Comparison of ENCODE assay signal across 26 mouse cellular contexts in the genomic region with DNA sequence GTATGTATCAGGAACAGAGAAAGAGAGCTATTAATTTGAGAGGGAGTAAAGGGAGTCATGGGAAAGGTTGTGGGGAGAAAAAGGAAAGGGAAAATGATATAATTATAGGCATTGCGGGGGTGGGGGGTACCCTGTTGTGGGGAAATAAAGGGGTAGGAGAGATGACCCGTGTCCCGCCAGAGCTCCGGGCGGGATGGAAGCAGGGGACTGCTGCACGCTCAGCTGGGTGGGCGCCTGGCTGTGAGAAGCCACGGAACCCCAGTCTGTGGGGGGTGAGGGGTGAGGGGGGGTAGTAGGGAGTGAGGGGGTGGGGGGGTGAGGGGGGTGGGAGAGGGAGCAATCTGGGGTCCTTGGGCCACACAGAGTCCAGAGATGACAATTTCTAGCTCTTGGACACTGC. TPM values are rescaled to one million over a fixed set of nuclear protein-coding genes. Genes with fewer than 3 reads are reported as not detected.
DNase-seq lines count a peak whose midpoint lies in the region; ATAC-seq and TF ChIP-seq lines count a peak whose summit lies in the region.
"Had no signal": no experiment of that assay in that cellular context is flagged by ENCODE, and none has a peak within 500 bp of the region (broad histone marks: within the 10 kb centered on the region; RNA-seq: fewer than 3 reads in every experiment).

No protein-coding gene starts in this region.

- no peak overlapping the region for H3K4me2 ChIP-seq in hindbrain, embryonic 15.5 days
- H3K4me2 ChIP-seq in hindbrain, embryonic 12.5 days (replicated peaks): no peak overlapping the region
- H3K4me2 ChIP-seq: embryonic facial prominence, embryonic 13.5 days; forebrain, embryonic 12.5 days; forebrain, embryonic 15.5 days; heart, embryonic 13.5 days; intestine, embryonic 15.5 days had no signal

- no peak for TF ChIP-seq EP300 in heart, adult 2 months (IDR thresholded peaks at IDR 0.05; ENCODE audit: insufficient read depth, low read depth, low read length)

- H3K9ac ChIP-seq in heart, adult 2 months (ENCODE audit: low read depth, low read length): no peak overlapping the region
- no peak overlapping the region for H3K9ac ChIP-seq in hindbrain, embryonic 15.5 days
- no peak overlapping the region for H3K9ac ChIP-seq in hindbrain, embryonic 12.5 days
- H3K9ac ChIP-seq: embryonic facial prominence, embryonic 13.5 days; forebrain, embryonic 12.5 days; forebrain, embryonic 15.5 days; heart, embryonic 13.5 days; intestine, embryonic 15.5 days had no signal

- no peak overlapping the region for H3K4me3 ChIP-seq in heart, adult 2 months
- H3K4me3 ChIP-seq in hindbrain, embryonic 15.5 days: no peak overlapping the region
- no peak overlapping the region for H3K4me3 ChIP-seq in hindbrain, embryonic 12.5 days
- no peak overlapping the region for H3K4me3 ChIP-seq in brown adipose tissue, adult 24 weeks (ENCODE audit: insufficient read depth, low read depth, low read length)
- H3K4me3 ChIP-seq: embryonic facial prominence, embryonic 10.5 days; embryonic facial prominence, embryonic 13.5 days; erythroblast, embryonic 14.5 days; forebrain, embryonic 12.5 days; forebrain, embryonic 15.5 days; heart, embryonic 13.5 days; intestine, embryonic 15.5 days had no signal

- no peak for TF ChIP-seq POLR2A in heart, adult 2 months (IDR thresholded peaks at IDR 0.05; ENCODE audit: insufficient read depth, low read depth, low read length)

- H3K36me3 ChIP-seq in heart, adult 2 months (ENCODE audit: control insufficient read depth, insufficient read depth, low read length): peaks cover 63% of the 10 kb centered on the region
- no peaks in the 10 kb centered on the region for H3K36me3 ChIP-seq in hindbrain, embryonic 15.5 days
- H3K36me3 ChIP-seq in hindbrain, embryonic 12.5 days: no peaks in the 10 kb centered on the region
- H3K36me3 ChIP-seq: embryonic facial prominence, embryonic 10.5 days; embryonic facial prominence, embryonic 13.5 days; forebrain, embryonic 12.5 days; forebrain, embryonic 15.5 days; intestine, embryonic 15.5 days had no signal

- intact Hi-C loops in heart, adult 2 months (cut with DNase I): loop anchor here (10.0 kb wide), 1 partner anchor 228 kb away; the partner anchor contains the start of gene Abhd5
- intact Hi-C loops in heart, postnatal 36 days (cut with DNase I): no loop called here

- WGBS in heart, adult 2 months: 50% methylated on average over 8 of the region's 8 CpGs
- 87% methylated on average over 5 of the region's 8 CpGs for whole genome bisulfite sequencing in hindbrain, embryonic 15.5 days
- WGBS in hindbrain, embryonic 12.5 days: 68% methylated on average over 7 of the region's 8 CpGs

- H3K79me2 ChIP-seq in heart, adult 2 months (replicated peaks; ENCODE audit: control insufficient read depth, insufficient read depth, low read length): peaks cover 16% of the 10 kb centered on the region

- H3K27me3 ChIP-seq in heart, adult 2 months (ENCODE audit: control insufficient read depth, insufficient read depth, low read length): no peaks in the 10 kb centered on the region
- H3K27me3 ChIP-seq in hindbrain, embryonic 15.5 days: no peaks in the 10 kb centered on the region
- no peaks in the 10 kb centered on the region for H3K27me3 ChIP-seq in hindbrain, embryonic 12.5 days
- H3K27me3 ChIP-seq: embryonic facial prominence, embryonic 13.5 days; forebrain, embryonic 12.5 days; forebrain, embryonic 15.5 days; heart, embryonic 13.5 days; intestine, embryonic 15.5 days had no signal

- no peak for TF ChIP-seq CTCF in heart, adult 2 months (IDR thresholded peaks at IDR 0.05)

- peak overlapping the region; percentile 98 for H3K27ac ChIP-seq in heart, adult 2 months
- no peak overlapping the region for H3K27ac ChIP-seq in hindbrain, embryonic 15.5 days (replicated peaks)
- no peak overlapping the region for H3K27ac ChIP-seq in hindbrain, embryonic 12.5 days
- peak overlapping the region; percentile 57 for H3K27ac ChIP-seq in brown adipose tissue, adult 24 weeks (replicated peaks; ENCODE audit: low read depth, low read length)
- H3K27ac ChIP-seq: embryonic facial prominence, embryonic 10.5 days; embryonic facial prominence, embryonic 13.5 days; forebrain, embryonic 12.5 days; forebrain, embryonic 15.5 days; heart, embryonic 13.5 days; intestine, embryonic 15.5 days had no signal

- DNase-seq in heart, adult 2 months: no peak
- no peak for DNase-seq in heart, postnatal 36 days
- DNase-seq in layer of hippocampus, adult 18-20 months (ENCODE audit: low spot score in 2 of 2): no peak
- DNase-seq: adrenal gland, adult 2 months; adrenal gland, postnatal 14 days; cerebellum, adult 11-12 months; cerebellum, adult 8-10 months; cerebellum, postnatal 10 days; cerebellum, postnatal 36 days; embryo, embryonic 11 days; gastrocnemius, postnatal 14 days; heart, adult 18-20 months; heart, postnatal 14 days; kidney, adult 11 months had no signal

- ATAC-seq in hindbrain, embryonic 15.5 days (ENCODE audit: low FRiP score, low read depth): peak; percentile 51; the same call in 1 of the 2 replicates
- no peak for ATAC-seq in hindbrain, embryonic 12.5 days (ENCODE audit: low FRiP score)
- ATAC-seq: CD4-positive, CD25-positive, alpha-beta regulatory T cell, adult 4 months; forebrain, embryonic 15.5 days; hindbrain, embryonic 16.5 days had no signal

- H3K9me3 ChIP-seq in hindbrain, embryonic 15.5 days: no peaks in the 10 kb centered on the region
- no peaks in the 10 kb centered on the region for H3K9me3 ChIP-seq in hindbrain, embryonic 12.5 days (replicated peaks)
- H3K9me3 ChIP-seq: embryonic facial prominence, embryonic 10.5 days; embryonic facial prominence, embryonic 13.5 days; forebrain, embryonic 12.5 days; forebrain, embryonic 15.5 days; heart, embryonic 13.5 days; intestine, embryonic 15.5 days had no signal

- H3K4me1 ChIP-seq in heart, adult 2 months (ENCODE audit: control insufficient read depth, insufficient read depth, low read length): peaks cover 47% of the 10 kb centered on the region
- peaks cover 20% of the 10 kb centered on the region; the same call in 1 of the 2 replicates for H3K4me1 ChIP-seq in hindbrain, embryonic 15.5 days (replicated peaks)
- peaks cover 12% of the 10 kb centered on the region for H3K4me1 ChIP-seq in hindbrain, embryonic 12.5 days
- peaks cover 52% of the 10 kb centered on the region for H3K4me1 ChIP-seq in brown adipose tissue, adult 24 weeks (ENCODE audit: control insufficient read depth, insufficient read depth, insufficient read length, low read length)

RNA-seq across cellular contexts. Expression of gene Snrk, which starts 9.7 kb away (rescaled TPM):
- total RNA-seq in heart, adult 2 months (2021): 100 to 1,000 TPM; 142 to 163 TPM
- polyA plus RNA-seq in heart, adult 2 months (2012; rRNA removed): 68.0 and 89.8 TPM in 2 replicates
- total RNA-seq in heart, postnatal 36 days (2021): 100 to 1,000 TPM; 130 to 150 TPM
- 71.9 and 80.2 TPM in 2 replicates for polyA plus RNA-seq in hindbrain, embryonic 15.5 days (2015; fragmentation: Nextera tagmentation; extraction: Ambion mirVana)
- 55.7 and 57.8 TPM in 2 replicates for polyA plus RNA-seq in hindbrain, embryonic 12.5 days (2016; fragmentation: Nextera tagmentation; extraction: Ambion mirVana)
- 78.1 and 111 TPM in 2 replicates for polyA plus RNA-seq in brown adipose tissue, adult 24 weeks (2012; ENCODE audit: insufficient read depth, insufficient read length, missing spikeins)
- 100 to 1,000 TPM; 105 to 116 TPM for total RNA-seq in layer of hippocampus, adult 18-20 months (2021)

Comparison
In these comparisons a context has a peak if more than half of its experiments do, and no peak if none do; other contexts are left out.
1. H3K27ac ChIP-seq: peak in heart, adult 2 months (single experiment) and brown adipose tissue, adult 24 weeks (single experiment); none in hindbrain, embryonic 15.5 days (single experiment) and hindbrain, embryonic 12.5 days (single experiment).